Mouse (Mus musculus) forebrain, embryonic 12.5 days (tissue): ENCODE data around the gene Sox5. TPM values are rescaled to one million over a fixed set of nuclear protein-coding genes. Genes with fewer than 3 reads are reported as not detected.

Experiments
- ATAC-seq: fragments of 200-750 bp; cut with Nextera tagmentation; 2 replicates; pipeline ENCODE4 v1.8.0; 2017; ENCODE audit warnings: moderate TSS enrichment; ENCODE audit not compliant: low FRiP score
- H3K27ac ChIP-seq: fragments of 300-500 bp; sonication (generic); 2 replicates; pipeline ENCODE4 v1.5.1; 2016; ENCODE audit warnings: mild to moderate bottlenecking
- H3K27me3 ChIP-seq: fragments of 300-500 bp; sonication (generic); 2 replicates; pipeline ENCODE4 v1.6.1; 2016; ENCODE audit warnings: mild to moderate bottlenecking
- H3K36me3 ChIP-seq: fragments of 300-500 bp; sonication (generic); replicated peaks from 2 replicates; pipeline ENCODE4 v1.6.1; 2016; ENCODE audit warnings: mild to moderate bottlenecking
- H3K4me1 ChIP-seq: fragments of 300-500 bp; sonication (generic); 2 replicates; pipeline ENCODE4 v1.6.1; 2016
- H3K4me2 ChIP-seq: fragments of 300-500 bp; sonication (generic); 2 replicates; pipeline ENCODE4 v1.6.1; 2016; ENCODE audit warnings: mild to moderate bottlenecking, moderate library complexity
- H3K4me3 ChIP-seq: fragments of 300-500 bp; sonication (generic); replicated peaks from 2 replicates; pipeline ENCODE4 v1.5.1; 2016; ENCODE audit warnings: mild to moderate bottlenecking
- H3K9ac ChIP-seq: fragments of 300-500 bp; sonication (generic); 2 replicates; pipeline ENCODE4 v1.6.1; 2016; ENCODE audit warnings: mild to moderate bottlenecking
- H3K9me3 ChIP-seq: fragments of 300-500 bp; sonication (generic); 2 replicates; pipeline ENCODE4 v1.6.1; 2016
- WGBS: fragments of 180-500 bp; shearing (Covaris S2); methylation state at CpG from one replicate; pipeline ENCODE4 v1.1.7; 2016; 5-methylcytosine and 5-hydroxymethylcytosine counted together
- polyA plus RNA-seq: library from polyadenylated mRNA; unstranded; fragments of >200 nt; fragmentation: Nextera tagmentation; extraction: Ambion mirVana; gene quantifications from 2 replicates; pipeline ENCODE4 v1.2.1, GENCODE M21; 2016

Sox5 gene
- polyA plus RNA-seq, 1 experiment from 2014 or later: 89.0 TPM

GRCm38 (mm10) chr6:143867029-143867428, 914.7 kb downstream of the Sox5 start:
- Histone ChIP-seq H3K27me3 (no peaks in the 10 kb centered on the region), H3K4me1 (0 out of 2 replicates have a peak, but pooled peaks cover 2% of the 10 kb centered on the region), H3K36me3 (no peaks in the 10 kb centered on the region), H3K27ac (0 out of 2 replicates have a peak overlapping the region, but pooled peaks have one; percentile 25), H3K9me3 (no peaks in the 10 kb centered on the region), H3K4me3 (no peak overlapping the region), H3K4me2 (no peak overlapping the region), H3K9ac (no peak overlapping the region)
- WGBS: 75% methylated on average over 5 of the region's 5 CpGs
- ATAC-seq: no peak

GRCm38 (mm10) chr6:143866566-143866965, 915.2 kb downstream of the Sox5 start:
- Histone ChIP-seq H3K27me3 (no peaks in the 10 kb centered on the region), H3K4me1 (0 out of 2 replicates have a peak, but pooled peaks cover 2% of the 10 kb centered on the region), H3K9ac (no peak overlapping the region), H3K36me3 (no peaks in the 10 kb centered on the region), H3K4me3 (no peak overlapping the region), H3K9me3 (no peaks in the 10 kb centered on the region), H3K27ac (0 out of 2 replicates have a peak overlapping the region, but pooled peaks have one; percentile 25), H3K4me2 (no peak overlapping the region)
- 72% methylated on average over 9 of the region's 9 CpGs for WGBS
- no peak for ATAC-seq

GRCm38 (mm10) chr6:143862611-143863110, 919.1 kb downstream of the Sox5 start:
- ATAC-seq: no peak

GRCm38 (mm10) chr6:143860036-143860435, 921.7 kb downstream of the Sox5 start:
- WGBS: 90% methylated on average over 7 of the region's 7 CpGs
- Histone ChIP-seq H3K27me3 (no peaks in the 10 kb centered on the region), H3K4me2 (no peak overlapping the region), H3K36me3 (peaks cover 10% of the 10 kb centered on the region; the same call in 1 of the 2 replicates), H3K4me3 (no peak overlapping the region), H3K27ac (no peak overlapping the region), H3K9me3 (no peaks in the 10 kb centered on the region), H3K4me1 (peaks cover 9% of the 10 kb centered on the region), H3K9ac (no peak overlapping the region)
- ATAC-seq: no peak

More at GRCm38 (mm10) chr6:143862611-143863110, 919.1 kb downstream of the Sox5 start:
- Histone ChIP-seq H3K27ac (no peak overlapping the region), H3K4me3 (no peak overlapping the region), H3K4me1 (peaks cover 2% of the 10 kb centered on the region; the same call in 1 of the 2 replicates), H3K36me3 (peaks cover 10% of the 10 kb centered on the region; the same call in 1 of the 2 replicates), H3K9me3 (no peaks in the 10 kb centered on the region), H3K4me2 (no peak overlapping the region), H3K9ac (no peak overlapping the region), H3K27me3 (no peaks in the 10 kb centered on the region)
- WGBS: 72% methylated on average over 6 of the region's 6 CpGs

GRCm38 (mm10) chr6:143859535-143859934, 922.2 kb downstream of the Sox5 start:
- 85% methylated on average over 15 of the region's 15 CpGs for WGBS
- no peak overlapping the region for H3K9ac ChIP-seq
- H3K27me3 ChIP-seq: no peaks in the 10 kb centered on the region
- H3K4me3 ChIP-seq: no peak overlapping the region
- ATAC-seq: no peak
- peaks cover 9% of the 10 kb centered on the region for H3K4me1 ChIP-seq
- H3K4me2 ChIP-seq: no peak overlapping the region
- peaks cover 10% of the 10 kb centered on the region; the same call in 1 of the 2 replicates for H3K36me3 ChIP-seq
- H3K9me3 ChIP-seq: no peaks in the 10 kb centered on the region
- no peak overlapping the region for H3K27ac ChIP-seq

GRCm38 (mm10) chr6:143858551-143858950, 923.2 kb downstream of the Sox5 start:
- no peak overlapping the region for H3K9ac ChIP-seq

GRCm38 (mm10) chr6:143857376-143857775, 924.4 kb downstream of the Sox5 start:
- ATAC-seq: no peak
- Histone ChIP-seq H3K27me3 (no peaks in the 10 kb centered on the region), H3K27ac (no peak overlapping the region), H3K36me3 (peaks cover 10% of the 10 kb centered on the region; the same call in 1 of the 2 replicates), H3K9ac (no peak overlapping the region), H3K4me1 (peaks cover 7% of the 10 kb centered on the region), H3K4me2 (no peak overlapping the region), H3K9me3 (no peaks in the 10 kb centered on the region), H3K4me3 (no peak overlapping the region)
- 85% methylated on average over 7 of the region's 7 CpGs for WGBS

More at GRCm38 (mm10) chr6:143858551-143858950, 923.2 kb downstream of the Sox5 start:
- Histone ChIP-seq H3K36me3 (peaks cover 10% of the 10 kb centered on the region; the same call in 1 of the 2 replicates), H3K27me3 (no peaks in the 10 kb centered on the region), H3K27ac (no peak overlapping the region), H3K9me3 (no peaks in the 10 kb centered on the region), H3K4me3 (no peak overlapping the region), H3K4me2 (no peak overlapping the region), H3K4me1 (peaks cover 9% of the 10 kb centered on the region)
- 84% methylated on average over 2 of the region's 2 CpGs for WGBS
- no peak for ATAC-seq

GRCm38 (mm10) chr6:143855421-143855820, 926.4 kb downstream of the Sox5 start:
- Histone ChIP-seq H3K9ac (no peak overlapping the region), H3K36me3 (0 out of 2 replicates have a peak, but pooled peaks cover 5% of the 10 kb centered on the region), H3K4me1 (peaks cover 7% of the 10 kb centered on the region), H3K4me3 (no peak overlapping the region), H3K27ac (no peak overlapping the region), H3K9me3 (no peaks in the 10 kb centered on the region), H3K4me2 (no peak overlapping the region), H3K27me3 (no peaks in the 10 kb centered on the region)
- 72% methylated on average over 12 of the region's 12 CpGs for WGBS
- ATAC-seq: no peak

- 93% methylated on average over 3 of the region's 3 CpGs for WGBS
- H3K36me3 ChIP-seq: 0 out of 2 replicates have a peak, but pooled peaks cover 3% of the 10 kb centered on the region
Measured at GRCm38 (mm10) chr6:143854031-143854430, 927.7 kb downstream of the Sox5 start.

GRCm38 (mm10) chr6:143845761-143846160, 936.0 kb downstream of the Sox5 start:
- peaks cover 20% of the 10 kb centered on the region for H3K36me3 ChIP-seq
- no peaks in the 10 kb centered on the region for H3K27me3 ChIP-seq
- no peaks in the 10 kb centered on the region for H3K9me3 ChIP-seq
- ATAC-seq: no peak
- H3K4me1 ChIP-seq: no peaks in the 10 kb centered on the region
- no peak overlapping the region for H3K4me3 ChIP-seq
- H3K9ac ChIP-seq: no peak overlapping the region
- no peak overlapping the region for H3K4me2 ChIP-seq
- H3K27ac ChIP-seq: no peak overlapping the region

More at GRCm38 (mm10) chr6:143854031-143854430, 927.7 kb downstream of the Sox5 start:
- Histone ChIP-seq H3K27me3 (no peaks in the 10 kb centered on the region), H3K4me1 (peaks cover 7% of the 10 kb centered on the region; the same call in 1 of the 2 replicates), H3K4me2 (no peak overlapping the region), H3K9ac (no peak overlapping the region), H3K9me3 (no peaks in the 10 kb centered on the region), H3K27ac (no peak overlapping the region), H3K4me3 (no peak overlapping the region)
- ATAC-seq: no peak

- no peak overlapping the region for H3K4me3 ChIP-seq
- WGBS: 85% methylated on average over 3 of the region's 3 CpGs
- H3K27ac ChIP-seq: no peak overlapping the region
- no peak overlapping the region for H3K9ac ChIP-seq
- no peak for ATAC-seq
- peaks cover 27% of the 10 kb centered on the region for H3K36me3 ChIP-seq
- no peaks in the 10 kb centered on the region for H3K9me3 ChIP-seq
- no peaks in the 10 kb centered on the region for H3K27me3 ChIP-seq
- no peaks in the 10 kb centered on the region for H3K4me1 ChIP-seq
- H3K4me2 ChIP-seq: no peak overlapping the region
Measured at GRCm38 (mm10) chr6:143844701-143844970, 937.1 kb downstream of the Sox5 start.

- WGBS: 91% methylated on average over 10 of the region's 10 CpGs
- Histone ChIP-seq H3K4me1 (no peaks in the 10 kb centered on the region), H3K4me2 (no peak overlapping the region), H3K9me3 (no peaks in the 10 kb centered on the region), H3K27ac (no peak overlapping the region), H3K9ac (no peak overlapping the region), H3K36me3 (peaks cover 31% of the 10 kb centered on the region), H3K4me3 (no peak overlapping the region), H3K27me3 (no peaks in the 10 kb centered on the region)
- no peak for ATAC-seq
Measured at GRCm38 (mm10) chr6:143843933-143844700, 937.7 kb downstream of the Sox5 start.

GRCm38 (mm10) chr6:143841954-143842353, 939.8 kb downstream of the Sox5 start:
- no peak for ATAC-seq
- no peaks in the 10 kb centered on the region for H3K9me3 ChIP-seq
- 95% methylated on average over 7 of the region's 7 CpGs for WGBS
- no peak overlapping the region for H3K4me3 ChIP-seq
- H3K4me2 ChIP-seq: no peak overlapping the region
- H3K27me3 ChIP-seq: no peaks in the 10 kb centered on the region
- H3K27ac ChIP-seq: no peak overlapping the region
- H3K4me1 ChIP-seq: no peaks in the 10 kb centered on the region
- no peak overlapping the region for H3K9ac ChIP-seq
- H3K36me3 ChIP-seq: peaks cover 31% of the 10 kb centered on the region
